Mouse (Mus musculus) thymus, adult 2 months (tissue): Measurements from ENCODE around the gene Tmem132d. TPM values are rescaled to one million over a fixed set of nuclear protein-coding genes. Genes with fewer than 3 reads are reported as not detected.
"Not testable (repeated sequence)": the region's sequence is repeated elsewhere in the genome, so short reads cannot be mapped to it uniquely, and the experiment has no call there.

Experiments
- DNase-seq: peaks from one replicate; pipeline ENCODE4 v3.0.0; 2021
- H3K27ac ChIP-seq: fragments of 200-500 bp; 2 replicates; pipeline ENCODE4 v1.5.1; 2012; ENCODE audit warnings: low read length, control low read depth; ENCODE audit not compliant: control insufficient read depth, insufficient read depth
- H3K27me3 ChIP-seq: fragments of 200-500 bp; 2 replicates; pipeline ENCODE4 v1.6.1; 2012; ENCODE audit warnings: mild to moderate bottlenecking, low read length, moderate library complexity, mixed read lengths; ENCODE audit not compliant: control insufficient read depth, insufficient read depth
- H3K36me3 ChIP-seq: fragments of 200-500 bp; 2 replicates; pipeline ENCODE4 v1.6.1; 2012; ENCODE audit warnings: mild to moderate bottlenecking, low read length, moderate library complexity; ENCODE audit not compliant: control insufficient read depth, insufficient read depth
- H3K4me1 ChIP-seq: fragments of 200-500 bp; replicated peaks from 2 replicates; pipeline ENCODE4 v1.6.1; 2012; ENCODE audit warnings: low read length; ENCODE audit not compliant: control insufficient read depth, insufficient read depth
- H3K4me3 ChIP-seq: fragments of 200-500 bp; 2 replicates; pipeline ENCODE4 v1.5.1; 2012; ENCODE audit warnings: mild to moderate bottlenecking, low read length, control low read depth, moderate library complexity; ENCODE audit not compliant: control insufficient read depth, insufficient read depth
- CTCF ChIP-seq: fragments of 200-500 bp; IDR thresholded peaks from 2 replicates; pipeline ENCODE4 v1.5.1; 2012; ENCODE audit warnings: mild to moderate bottlenecking, control low read depth, low read length, moderate library complexity, borderline replicate concordance; ENCODE audit not compliant: control insufficient read depth, poor library complexity, insufficient read depth; ENCODE audit errors: extremely low read depth
- POLR2A ChIP-seq: fragments of 200-500 bp; IDR thresholded peaks from 2 replicates; pipeline ENCODE4 v1.6.1; 2012; ENCODE audit warnings: mild to moderate bottlenecking, low read length, control low read depth, moderate library complexity; ENCODE audit not compliant: control insufficient read depth, poor library complexity, insufficient read depth; ENCODE audit errors: extremely low read depth
- WGBS: fragments of 180-500 bp; shearing (Covaris S2); methylation state at CpG from one replicate; pipeline ENCODE4 v1.1.7; 2018; 5-methylcytosine and 5-hydroxymethylcytosine counted together
- polyA plus RNA-seq: library from polyadenylated mRNA; depleted of rRNA; stranded (reverse); fragments of >200 nt; gene quantifications from 2 replicates; pipeline ENCODE4 v1.2.3, GENCODE M21; 2012

Gene Tmem132d
- polyA plus RNA-seq, 1 experiment, result 0.07 TPM

- H3K27me3 ChIP-seq, result no peaks in the 10 kb centered on the region
- DNase-seq, result no peak
- no peak overlapping the region for H3K4me3 ChIP-seq
- WGBS, result 90% methylated on average over 6 of the region's 6 CpGs
- no peaks in the 10 kb centered on the region for H3K36me3 ChIP-seq
- no peak for TF ChIP-seq CTCF
- H3K4me1 ChIP-seq, result no peaks in the 10 kb centered on the region
- no peak overlapping the region for H3K27ac ChIP-seq
These were observed 480.1 kb downstream of the Tmem132d start for GRCm38 (mm10) chr5:127952800-127953199.

- TF ChIP-seq POLR2A, result no peak
- no peak for TF ChIP-seq CTCF
- Histone ChIP-seq H3K27me3 (no peaks in the 10 kb centered on the region), H3K4me3 (no peak overlapping the region), H3K27ac (no peak overlapping the region), H3K4me1 (no peaks in the 10 kb centered on the region), H3K36me3 (no peaks in the 10 kb centered on the region)
- no peak for DNase-seq
- WGBS, result 88% methylated on average over 4 of the region's 4 CpGs
These were observed 482.3 kb downstream of the Tmem132d start for GRCm38 (mm10) chr5:127950574-127950973.

- DNase-seq, result no peak
- TF ChIP-seq POLR2A (no peak), CTCF (no peak)
- no peaks in the 10 kb centered on the region for H3K4me1 ChIP-seq
- no peaks in the 10 kb centered on the region for H3K36me3 ChIP-seq
- no peak overlapping the region for H3K4me3 ChIP-seq
- 38% methylated on average over 8 of the region's 8 CpGs for WGBS
- no peak overlapping the region for H3K27ac ChIP-seq
- H3K27me3 ChIP-seq, result no peaks in the 10 kb centered on the region
These were observed 485.6 kb downstream of the Tmem132d start for GRCm38 (mm10) chr5:127947275-127947674.

- not testable (repeated sequence) for H3K36me3 ChIP-seq, DNase-seq, H3K27me3 ChIP-seq, H3K27ac ChIP-seq, H3K4me1 ChIP-seq, H3K4me3 ChIP-seq
- WGBS, result 90% methylated on average over 3 of the region's 3 CpGs
These were observed 490.7 kb downstream of the Tmem132d start for GRCm38 (mm10) chr5:127942171-127942570.

GRCm38 (mm10) chr5:127937914-127938313 is 495.0 kb downstream of the Tmem132d start:
- H3K27ac ChIP-seq, result no peak overlapping the region
- WGBS, result 75% methylated on average over 3 of the region's 3 CpGs
- no peak overlapping the region for H3K4me3 ChIP-seq
- TF ChIP-seq POLR2A, result no peak
- no peak for TF ChIP-seq CTCF
- H3K4me1 ChIP-seq, result no peaks in the 10 kb centered on the region
- no peaks in the 10 kb centered on the region for H3K27me3 ChIP-seq
- no peaks in the 10 kb centered on the region for H3K36me3 ChIP-seq
- DNase-seq, result no peak

GRCm38 (mm10) chr5:127929687-127930086 is 503.2 kb downstream of the Tmem132d start:
- WGBS, result 90% methylated on average over 14 of the region's 14 CpGs
- Histone ChIP-seq H3K27me3 (no peaks in the 10 kb centered on the region), H3K27ac (no peak overlapping the region), H3K4me3 (no peak overlapping the region), H3K4me1 (no peaks in the 10 kb centered on the region), H3K36me3 (no peaks in the 10 kb centered on the region)
- no peak for DNase-seq
- TF ChIP-seq POLR2A, result no peak
- TF ChIP-seq CTCF, result no peak

- Histone ChIP-seq H3K36me3 (no peaks in the 10 kb centered on the region), H3K4me3 (no peak overlapping the region), H3K27me3 (no peaks in the 10 kb centered on the region), H3K4me1 (no peaks in the 10 kb centered on the region), H3K27ac (no peak overlapping the region)
- TF ChIP-seq POLR2A (no peak), CTCF (no peak)
- DNase-seq, result no peak
- 92% methylated on average over 2 of the region's 2 CpGs for WGBS
These were observed 506.2 kb downstream of the Tmem132d start for GRCm38 (mm10) chr5:127926686-127927085.
